Mouse (Mus musculus) embryonic facial prominence, embryonic 11.5 days (tissue): ENCODE measurements around the gene Ddx58. TPM values are rescaled to one million over a fixed set of nuclear protein-coding genes. Genes with fewer than 3 reads are reported as not detected.

ENCODE experiments used
- ATAC-seq: fragments of 200-750 bp; cut with Nextera tagmentation; replicated peaks from 2 replicates; pipeline ENCODE4 v1.8.0; 2017; ENCODE audit warnings: low read depth; ENCODE audit not compliant: insufficient number of reproducible peaks, low FRiP score, low TSS enrichment
- DNase-seq: peaks from one replicate; pipeline ENCODE4 v3.0.0-alpha.2; 2015; ENCODE audit warnings: low spot score
- H3K27ac ChIP-seq: fragments of 300-500 bp; sonication (generic); replicated peaks from 2 replicates; pipeline ENCODE4 v1.5.1; 2014; ENCODE audit warnings: mild to moderate bottlenecking, low read depth, low read length, control low read depth
- H3K27me3 ChIP-seq: fragments of 300-500 bp; sonication (generic); 2 replicates; pipeline ENCODE4 v1.6.1; 2014; ENCODE audit warnings: mild to moderate bottlenecking, low read length, moderate library complexity, mixed read lengths; ENCODE audit not compliant: control insufficient read depth, insufficient read depth
- H3K36me3 ChIP-seq: fragments of 300-500 bp; sonication (generic); replicated peaks from 2 replicates; pipeline ENCODE4 v1.6.1; 2014; ENCODE audit warnings: low read depth, mild to moderate bottlenecking, low read length, moderate library complexity, mixed read lengths; ENCODE audit not compliant: control insufficient read depth, insufficient read depth
- H3K4me1 ChIP-seq: fragments of 300-500 bp; sonication (generic); 2 replicates; pipeline ENCODE4 v1.6.1; 2014; ENCODE audit warnings: low read length, mixed read lengths; ENCODE audit not compliant: control insufficient read depth, insufficient read depth
- H3K4me2 ChIP-seq: fragments of 300-500 bp; sonication (generic); 2 replicates; pipeline ENCODE4 v1.6.1; 2014; ENCODE audit warnings: low read depth, mild to moderate bottlenecking, control low read depth, low read length, moderate library complexity
- H3K4me3 ChIP-seq: fragments of 300-500 bp; sonication (generic); 2 replicates; pipeline ENCODE4 v1.5.1; 2014; ENCODE audit warnings: low read depth, low read length, control low read depth
- H3K9ac ChIP-seq: fragments of 300-500 bp; sonication (generic); replicated peaks from 2 replicates; pipeline ENCODE4 v1.6.1; 2014; ENCODE audit warnings: mild to moderate bottlenecking, control low read depth, low read length
- H3K9me3 ChIP-seq: fragments of 300-500 bp; sonication (generic); replicated peaks from 2 replicates; pipeline ENCODE4 v1.6.1; 2016; ENCODE audit warnings: mild to moderate bottlenecking, low read length, inconsistent platforms, mixed read lengths; ENCODE audit not compliant: control insufficient read depth
- WGBS: fragments of 180-500 bp; shearing (Covaris S2); extraction: QIAGEN DNeasy Blood & Tissue Kit; methylation state at CpG from one replicate; pipeline ENCODE4 v1.1.7; 2014; 5-methylcytosine and 5-hydroxymethylcytosine counted together
- polyA plus RNA-seq: library from polyadenylated mRNA; unstranded; fragments of >200 nt; fragmentation: Nextera tagmentation; extraction: Ambion mirVana; gene quantifications from 2 replicates; pipeline ENCODE4 v1.2.1, GENCODE M21; 2014

Ddx58 gene
- polyA plus RNA-seq, 1 experiment from 2014 or later, result 4.6 TPM

DNA sequence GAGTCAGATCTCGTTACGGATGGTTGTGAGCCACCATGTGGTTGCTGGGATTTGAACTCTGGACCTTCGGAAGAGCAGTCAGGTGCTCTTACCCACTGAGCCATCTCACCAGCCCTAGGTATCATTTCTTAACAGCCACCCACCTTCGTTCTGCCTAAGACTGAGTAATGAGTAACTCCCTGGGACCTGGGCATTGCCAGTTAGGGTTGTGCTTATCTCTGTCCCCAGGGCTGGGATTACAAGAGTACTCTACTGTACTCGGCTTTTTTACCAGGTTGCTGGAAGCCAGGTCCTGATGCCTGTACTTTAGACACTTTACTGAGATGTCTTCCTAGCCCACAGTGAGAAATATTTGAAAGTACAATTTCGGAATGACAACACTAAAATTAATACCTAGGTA is 27.5 kb downstream of the Ddx58 start:
- Histone ChIP-seq H3K36me3 (no peaks in the 10 kb centered on the region), H3K9ac (no peak overlapping the region), H3K4me1 (no peaks in the 10 kb centered on the region), H3K4me2 (no peak overlapping the region), H3K27ac (no peak overlapping the region), H3K27me3 (no peaks in the 10 kb centered on the region), H3K4me3 (no peak overlapping the region), H3K9me3 (no peaks in the 10 kb centered on the region)
- 96% methylated on average over 4 of the region's 6 CpGs for WGBS
- ATAC-seq (no peak), DNase-seq (no peak)

GRCm38 (mm10) chr4:40207701-40208100 is 31.9 kb downstream of the Ddx58 start:
- Histone ChIP-seq H3K4me1 (no peaks in the 10 kb centered on the region), H3K4me3 (no peak overlapping the region), H3K36me3 (no peaks in the 10 kb centered on the region), H3K27me3 (no peaks in the 10 kb centered on the region), H3K9me3 (no peaks in the 10 kb centered on the region), H3K9ac (no peak overlapping the region), H3K4me2 (no peak overlapping the region), H3K27ac (no peak overlapping the region)
- no peak for ATAC-seq
- no peak for DNase-seq
- 70% methylated on average over 5 of the region's 5 CpGs for WGBS

DNA sequence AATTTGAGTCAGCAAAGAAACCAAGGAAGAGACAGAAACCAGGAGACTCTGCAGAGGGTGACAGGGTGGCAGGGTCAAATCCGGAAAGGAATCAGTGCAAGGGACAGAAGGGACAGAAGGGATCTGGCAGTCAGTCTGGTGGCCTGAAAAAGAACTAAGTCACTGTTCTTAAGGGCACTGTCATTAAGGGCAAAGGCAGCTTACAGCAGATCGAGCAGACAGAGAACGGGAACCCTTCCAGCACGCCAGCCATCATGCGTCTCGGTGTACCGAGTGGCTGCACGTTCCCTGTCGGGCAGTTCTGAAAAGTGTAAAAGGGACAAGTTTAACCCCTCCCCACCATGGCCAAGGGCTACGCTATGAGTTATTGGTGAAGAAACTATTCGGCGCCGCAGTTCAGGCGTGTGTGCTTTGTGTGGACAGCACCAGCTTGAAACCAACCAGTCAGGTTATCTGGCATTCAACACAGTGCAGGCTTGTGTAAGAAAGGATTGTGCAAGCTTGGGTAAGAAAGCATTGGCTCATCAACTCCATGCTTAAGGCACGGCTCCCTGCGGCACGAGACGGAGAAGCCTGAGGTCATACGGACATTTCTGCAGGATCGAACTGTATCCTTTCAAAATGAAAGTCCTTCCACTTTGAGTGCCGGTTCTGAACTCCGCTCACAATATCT is 34.3 kb downstream of the Ddx58 start:
- no peak overlapping the region for H3K4me2 ChIP-seq
- no peak overlapping the region for H3K9ac ChIP-seq
- DNase-seq (no peak), ATAC-seq (no peak)
- no peaks in the 10 kb centered on the region for H3K36me3 ChIP-seq
- 93% methylated on average over 22 of the region's 22 CpGs for WGBS
- H3K27ac ChIP-seq, result no peak overlapping the region
- H3K4me3 ChIP-seq, result no peak overlapping the region
- no peaks in the 10 kb centered on the region for H3K27me3 ChIP-seq
- H3K4me1 ChIP-seq, result no peaks in the 10 kb centered on the region
- no peaks in the 10 kb centered on the region for H3K9me3 ChIP-seq

DNA sequence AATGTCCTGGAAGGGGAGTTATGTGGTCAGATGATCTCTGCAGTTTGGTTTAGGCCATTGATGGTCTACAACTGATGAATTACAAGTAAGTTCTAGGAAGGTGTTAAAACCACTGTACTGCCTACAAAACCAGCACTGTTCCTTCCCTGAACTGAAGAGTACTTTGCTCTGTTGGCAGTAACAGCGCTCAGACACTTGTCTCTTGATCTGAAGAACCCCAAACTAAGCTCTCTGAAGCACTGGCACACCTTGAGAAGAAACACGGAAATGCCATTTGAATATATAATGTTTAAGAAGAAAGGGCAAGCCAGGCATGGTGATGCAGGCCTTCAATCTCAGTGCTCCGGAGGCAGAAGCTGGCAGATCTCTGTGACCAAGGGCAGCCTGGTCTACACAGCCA is 35.3 kb downstream of the Ddx58 start:
- 94% methylated on average over 3 of the region's 3 CpGs for WGBS
- ATAC-seq, result no peak

DNA sequence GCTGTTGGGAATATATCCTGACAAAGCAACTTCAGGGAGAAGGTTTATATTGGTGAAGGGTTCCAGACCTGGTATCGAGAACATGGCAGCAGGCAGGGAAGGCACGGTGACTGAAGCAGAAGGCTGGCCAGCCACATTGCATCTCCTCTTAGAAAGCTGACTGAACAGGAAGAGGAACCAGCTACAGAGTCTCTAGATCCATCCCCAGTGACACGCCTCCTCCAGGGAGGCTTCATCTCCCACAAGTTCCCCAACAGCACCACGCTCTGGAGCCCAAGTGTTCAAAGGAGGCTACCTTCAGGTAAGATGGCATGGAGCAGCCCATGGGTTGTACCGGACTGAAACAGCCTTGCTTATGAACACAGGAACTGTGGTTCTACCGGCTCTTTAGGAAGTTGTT is 37.4 kb downstream of the Ddx58 start:
- H3K27me3 ChIP-seq, result no peaks in the 10 kb centered on the region
- H3K4me1 ChIP-seq, result no peaks in the 10 kb centered on the region
- H3K27ac ChIP-seq, result no peak overlapping the region
- no peak overlapping the region for H3K4me2 ChIP-seq
- H3K4me3 ChIP-seq, result no peak overlapping the region
- DNase-seq (no peak), ATAC-seq (no peak)
- no peaks in the 10 kb centered on the region for H3K9me3 ChIP-seq
- 89% methylated on average over 6 of the region's 6 CpGs for WGBS
- no peaks in the 10 kb centered on the region for H3K36me3 ChIP-seq
- H3K9ac ChIP-seq, result no peak overlapping the region

More for the DNA sequence above, 35.3 kb downstream of the Ddx58 start:
- H3K4me2 ChIP-seq, result no peak overlapping the region
- no peaks in the 10 kb centered on the region for H3K36me3 ChIP-seq
- no peak overlapping the region for H3K27ac ChIP-seq
- H3K9ac ChIP-seq, result no peak overlapping the region
- DNase-seq, result no peak
- no peaks in the 10 kb centered on the region for H3K4me1 ChIP-seq
- no peaks in the 10 kb centered on the region for H3K9me3 ChIP-seq
- H3K4me3 ChIP-seq, result no peak overlapping the region
- no peaks in the 10 kb centered on the region for H3K27me3 ChIP-seq

DNA sequence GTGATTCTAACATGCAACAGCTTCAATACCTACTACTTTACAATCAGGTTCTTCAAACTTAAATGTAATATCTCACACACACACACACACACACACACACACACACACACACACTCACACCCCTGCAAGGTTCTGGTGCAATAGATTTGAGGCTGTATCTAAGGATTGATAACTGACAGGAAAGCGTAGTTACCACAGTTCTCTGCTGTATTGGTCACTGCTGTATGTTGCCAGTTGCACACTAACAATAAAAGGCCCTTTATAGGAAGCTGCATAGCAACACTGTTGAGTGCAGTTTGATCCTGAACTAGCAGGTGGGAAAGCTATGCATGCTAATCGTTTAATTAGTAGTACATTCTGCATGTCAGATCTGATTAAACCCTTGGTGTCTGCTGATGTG is 44.3 kb downstream of the Ddx58 start:
- Histone ChIP-seq H3K4me2 (no peak overlapping the region), H3K36me3 (peaks cover 3% of the 10 kb centered on the region; the same call in 1 of the 2 replicates), H3K9ac (no peak overlapping the region), H3K4me3 (no peak overlapping the region), H3K27ac (no peak overlapping the region), H3K4me1 (no peaks in the 10 kb centered on the region), H3K9me3 (no peaks in the 10 kb centered on the region), H3K27me3 (no peaks in the 10 kb centered on the region)
- ATAC-seq (no peak), DNase-seq (no peak)
- 95% methylated on average over 2 of the region's 2 CpGs for WGBS

DNA sequence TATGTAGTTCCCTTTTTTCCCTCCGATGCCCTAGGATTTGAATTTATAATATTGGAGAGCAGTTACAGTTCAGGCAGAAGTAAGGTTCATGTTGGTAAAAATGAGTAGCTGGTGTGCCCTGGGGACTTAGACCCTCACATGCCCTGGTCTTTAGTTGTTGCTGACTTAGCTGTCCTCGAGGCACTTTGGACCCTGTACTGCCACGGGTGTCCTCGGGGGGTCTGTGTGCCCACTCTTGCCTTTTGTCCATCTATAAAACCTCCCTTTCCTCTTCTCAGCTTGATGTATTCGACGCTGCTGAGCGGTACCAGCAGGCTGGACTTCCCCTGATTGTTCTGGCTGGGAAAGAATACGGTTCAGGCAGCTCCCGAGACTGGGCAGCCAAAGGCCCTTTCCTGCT is 46.2 kb downstream of the Ddx58 start:
- H3K27me3 ChIP-seq, result no peaks in the 10 kb centered on the region
- ATAC-seq, result no peak
- no peak overlapping the region for H3K4me3 ChIP-seq
- WGBS, result 80% methylated on average over 9 of the region's 9 CpGs
- no peak overlapping the region for H3K4me2 ChIP-seq
- H3K9me3 ChIP-seq, result no peaks in the 10 kb centered on the region
- DNase-seq, result no peak
- H3K9ac ChIP-seq, result no peak overlapping the region
- H3K27ac ChIP-seq, result no peak overlapping the region
- H3K36me3 ChIP-seq, result peaks cover 3% of the 10 kb centered on the region; the same call in 1 of the 2 replicates
- H3K4me1 ChIP-seq, result no peaks in the 10 kb centered on the region

- Histone ChIP-seq H3K9ac (no peak overlapping the region), H3K27me3 (no peaks in the 10 kb centered on the region), H3K9me3 (no peaks in the 10 kb centered on the region), H3K4me1 (no peaks in the 10 kb centered on the region), H3K36me3 (peaks cover 3% of the 10 kb centered on the region; the same call in 1 of the 2 replicates), H3K4me2 (no peak overlapping the region), H3K27ac (no peak overlapping the region), H3K4me3 (no peak overlapping the region)
- ATAC-seq (no peak), DNase-seq (no peak)
- WGBS, result 59% methylated on average over 2 of the region's 2 CpGs
These were observed 47.4 kb downstream of the Ddx58 start for GRCm38 (mm10) chr4:40192246-40192645.
